In genomic region chr2:30171371-30171996, GRCm38 (mm10) we compare ENCODE assay signal across 8 mouse cellular contexts. TPM values are rescaled to one million over a fixed set of nuclear protein-coding genes. Genes with fewer than 3 reads are reported as not detected.
DNase-seq lines count a peak whose midpoint lies in the region; ATAC-seq and TF ChIP-seq lines count a peak whose summit lies in the region.

Gene Endog, plus strand, starts transcription at chr2:30171493.

- H3K27ac ChIP-seq in hindbrain, embryonic 10.5 days = peak within 1 kb of the TSS; percentile 92
- peak within 1 kb of the TSS; percentile 88 for H3K27ac ChIP-seq in lung, embryonic 16.5 days (ENCODE audit: low read length)
- H3K27ac ChIP-seq in thymus, adult 2 months (ENCODE audit: control insufficient read depth, insufficient read depth, low read length) = no peak within 1 kb of the TSS

- DNase-seq in MN1 (ENCODE audit: low spot score) = peak; percentile 64
- peak; percentile 94 for DNase-seq in cerebellum, adult 9-10 months
- peak; percentile 78 to 91 for DNase-seq in frontal cortex, adult 2 months (ENCODE audit: extremely low spot score in 1 of 2, low spot score in 1 of 2)
- DNase-seq in hindbrain, embryonic 10.5 days (ENCODE audit: low spot score) = peak; percentile 86
- peak; percentile 92 for DNase-seq in layer of hippocampus, adult 9-11 months
- DNase-seq in ovary, adult 18-20 months (ENCODE audit: low spot score) = peak; percentile 85
- DNase-seq in thymus, adult 2 months = peak; percentile 81

- ATAC-seq in lung, embryonic 16.5 days (ENCODE audit: low read depth) = peak; percentile 95

- TF ChIP-seq POLR2A in thymus, adult 2 months (IDR thresholded peaks at IDR 0.05; ENCODE audit: control insufficient read depth, extremely low read depth, insufficient read depth, low read length, poor library complexity) = peak; percentile 73

- peak; percentile 44; the same call in 1 of the 2 replicates for TF ChIP-seq CTCF in thymus, adult 2 months (IDR thresholded peaks at IDR 0.05; ENCODE audit: borderline replicate concordance, control insufficient read depth, extremely low read depth, insufficient read depth, low read length, poor library complexity)

- peak within 1 kb of the TSS; percentile 82 for H3K9ac ChIP-seq in lung, embryonic 16.5 days (ENCODE audit: low read length)

- peaks cover 43% of the 10 kb centered on the region for H3K36me3 ChIP-seq in hindbrain, embryonic 10.5 days
- peaks cover 29% of the 10 kb centered on the region for H3K36me3 ChIP-seq in lung, embryonic 16.5 days (ENCODE audit: control insufficient read depth, insufficient read depth, low read length)
- H3K36me3 ChIP-seq in thymus, adult 2 months (ENCODE audit: control insufficient read depth, insufficient read depth, low read length) = 0 out of 2 replicates have a peak, but pooled peaks cover 6% of the 10 kb centered on the region

- H3K9me3 ChIP-seq in hindbrain, embryonic 10.5 days = peaks cover 12% of the 10 kb centered on the region
- H3K9me3 ChIP-seq in lung, embryonic 16.5 days (ENCODE audit: control insufficient read depth, low read length) = peaks cover 8% of the 10 kb centered on the region

- WGBS in hindbrain, embryonic 10.5 days = under 1% methylated on average over 74 of the region's 75 CpGs
- under 1% methylated on average over 67 of the region's 75 CpGs for WGBS in lung, embryonic 16.5 days
- under 1% methylated on average over 75 of the region's 75 CpGs for WGBS in thymus, adult 2 months

- H3K27me3 ChIP-seq in hindbrain, embryonic 10.5 days (ENCODE audit: insufficient read depth, poor library complexity, severe bottlenecking) = peaks cover 6% of the 10 kb centered on the region; the same call in 1 of the 2 replicates
- H3K27me3 ChIP-seq in lung, embryonic 16.5 days (ENCODE audit: control insufficient read depth, insufficient read depth, low read depth, low read length) = no peaks in the 10 kb centered on the region
- H3K27me3 ChIP-seq in thymus, adult 2 months (ENCODE audit: control insufficient read depth, insufficient read depth, low read length) = no peaks in the 10 kb centered on the region

- H3K4me2 ChIP-seq in lung, embryonic 16.5 days (ENCODE audit: low read depth, low read length) = peak within 1 kb of the TSS; percentile 97

- peaks cover 22% of the 10 kb centered on the region for H3K4me1 ChIP-seq in hindbrain, embryonic 10.5 days (replicated peaks)
- H3K4me1 ChIP-seq in lung, embryonic 16.5 days (replicated peaks; ENCODE audit: control insufficient read depth, insufficient read depth, low read length) = peaks cover 4% of the 10 kb centered on the region
- peaks cover 8% of the 10 kb centered on the region for H3K4me1 ChIP-seq in thymus, adult 2 months (replicated peaks; ENCODE audit: control insufficient read depth, insufficient read depth, low read length)

- peak within 1 kb of the TSS; percentile 73 for H3K4me3 ChIP-seq in hindbrain, embryonic 10.5 days
- peak within 1 kb of the TSS; percentile 68 for H3K4me3 ChIP-seq in lung, embryonic 16.5 days (ENCODE audit: low read length)
- peak within 1 kb of the TSS; percentile 86 for H3K4me3 ChIP-seq in thymus, adult 2 months (ENCODE audit: control insufficient read depth, insufficient read depth, low read length)

RNA-seq across cellular contexts. Expression of gene Endog, which starts in this region (rescaled TPM):
- 31.9 and 34.3 TPM in 2 replicates for polyA plus RNA-seq in frontal cortex, adult 2 months (2012; rRNA removed)
- 15.9 and 17.5 TPM in 2 replicates for polyA plus RNA-seq in hindbrain, embryonic 10.5 days (2016; fragmentation: Nextera tagmentation; extraction: Ambion mirVana)
- 12.0 and 13.3 TPM in 2 replicates for polyA plus RNA-seq in lung, embryonic 16.5 days (2015; fragmentation: Nextera tagmentation; extraction: Ambion mirVana)
- 37.8 and 40.3 TPM in 2 replicates for polyA plus RNA-seq in thymus, adult 2 months (2012; rRNA removed)
